Comparison of ENCODE assay signal across 24 mouse cellular contexts in the genomic region with DNA sequence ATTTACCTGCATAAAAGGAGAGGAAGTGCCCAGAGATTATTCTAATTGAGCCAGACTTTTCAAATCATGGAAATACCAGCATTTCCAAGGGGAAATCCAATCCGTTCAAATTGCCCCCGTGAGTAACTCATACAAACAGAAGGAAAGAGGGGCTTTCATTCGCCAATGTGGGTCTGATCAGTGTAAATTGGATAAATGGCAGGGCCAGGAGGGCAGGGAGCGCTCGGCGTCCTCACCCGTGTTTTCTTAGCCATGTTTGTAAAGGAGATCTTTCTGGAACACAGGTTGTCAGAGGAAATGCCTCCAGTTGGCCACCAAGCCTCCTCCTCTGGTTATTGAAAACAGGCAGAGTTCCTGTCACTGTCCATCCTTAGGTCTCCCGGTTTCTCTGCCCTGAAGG.
DNase-seq lines count a peak whose midpoint lies in the region; ATAC-seq lines count a peak whose summit lies in the region.
"Had no signal": no experiment of that assay in that cellular context is flagged by ENCODE, and none has a peak within 500 bp of the region (broad histone marks: within the 10 kb centered on the region; RNA-seq: fewer than 3 reads in every experiment).

No protein-coding gene starts in this region.

- H3K9me3 ChIP-seq in embryonic facial prominence, embryonic 12.5 days: no peaks in the 10 kb centered on the region
- no peaks in the 10 kb centered on the region for H3K9me3 ChIP-seq in limb, embryonic 11.5 days (ENCODE audit: control insufficient read depth, low read length)
- H3K9me3 ChIP-seq: embryonic facial prominence, embryonic 15.5 days; forebrain, embryonic 15.5 days; intestine, embryonic 15.5 days had no signal

- H3K4me2 ChIP-seq in embryonic facial prominence, embryonic 12.5 days (replicated peaks): no peak overlapping the region
- H3K4me2 ChIP-seq in limb, embryonic 11.5 days (ENCODE audit: low read depth, severe bottlenecking): no peak overlapping the region
- H3K4me2 ChIP-seq: embryonic facial prominence, embryonic 15.5 days; forebrain, embryonic 15.5 days; heart, embryonic 12.5 days; hindbrain, embryonic 12.5 days; intestine, embryonic 15.5 days had no signal

- H3K27me3 ChIP-seq in embryonic facial prominence, embryonic 12.5 days: no peaks in the 10 kb centered on the region
- no peaks in the 10 kb centered on the region for H3K27me3 ChIP-seq in limb, embryonic 11.5 days (ENCODE audit: control insufficient read depth, insufficient read depth, low read length)
- H3K27me3 ChIP-seq: embryonic facial prominence, embryonic 15.5 days; forebrain, embryonic 15.5 days; heart, embryonic 12.5 days; hindbrain, embryonic 12.5 days; intestine, embryonic 15.5 days had no signal

- DNase-seq in embryo, embryonic 10 days (ENCODE audit: low spot score): peak; percentile 53
- no peak for DNase-seq in embryo, embryonic 9.5 days (ENCODE audit: extremely low spot score)
- DNase-seq in embryo, embryonic 10.5 days (ENCODE audit: low spot score): peak; percentile 66
- peak; percentile 50 for DNase-seq in limb, embryonic 11.5 days (ENCODE audit: low spot score)
- DNase-seq in natural killer cell, adult 2 months (ENCODE audit: low spot score in 2 of 2): no peak
- DNase-seq in lung, postnatal 10 days: no peak
- DNase-seq: adrenal gland, postnatal 10 days; B cell, adult 2 months; cerebellum, adult 11 months; cerebellum, adult 8-10 months; cerebellum, postnatal 14 days; gastrocnemius, postnatal 14 days; heart, adult 2 months; kidney, adult 2 months had no signal

- 13% methylated on average over 8 of the region's 8 CpGs for WGBS in embryonic facial prominence, embryonic 12.5 days
- WGBS in limb, embryonic 11.5 days: 30% methylated on average over 8 of the region's 8 CpGs

- 0 out of 2 replicates have a peak overlapping the region, but pooled peaks have one; percentile 41 for H3K27ac ChIP-seq in embryonic facial prominence, embryonic 12.5 days
- H3K27ac ChIP-seq in limb, embryonic 11.5 days (replicated peaks; ENCODE audit: low read depth, low read length): no peak overlapping the region
- H3K27ac ChIP-seq: embryonic facial prominence, embryonic 15.5 days; forebrain, embryonic 15.5 days; heart, adult 2 months; hindbrain, embryonic 12.5 days; hindbrain, postnatal 0 days; intestine, embryonic 15.5 days had no signal

- no peak overlapping the region for H3K9ac ChIP-seq in embryonic facial prominence, embryonic 12.5 days
- no peak overlapping the region for H3K9ac ChIP-seq in limb, embryonic 11.5 days (ENCODE audit: low read length)
- H3K9ac ChIP-seq: embryonic facial prominence, embryonic 15.5 days; forebrain, embryonic 15.5 days; heart, embryonic 12.5 days; hindbrain, embryonic 12.5 days; intestine, embryonic 15.5 days had no signal

- H3K4me3 ChIP-seq in embryonic facial prominence, embryonic 12.5 days: no peak overlapping the region
- H3K4me3 ChIP-seq in limb, embryonic 11.5 days (ENCODE audit: low read depth, low read length): no peak overlapping the region
- H3K4me3 ChIP-seq: embryonic facial prominence, embryonic 15.5 days; erythroblast, embryonic 14.5 days; forebrain, embryonic 15.5 days; heart, adult 2 months; heart, embryonic 12.5 days; hindbrain, embryonic 12.5 days; intestine, embryonic 15.5 days had no signal

- H3K36me3 ChIP-seq in embryonic facial prominence, embryonic 12.5 days: no peaks in the 10 kb centered on the region
- no peaks in the 10 kb centered on the region for H3K36me3 ChIP-seq in limb, embryonic 11.5 days (ENCODE audit: control insufficient read depth, insufficient read depth, low read length)
- H3K36me3 ChIP-seq: embryonic facial prominence, embryonic 15.5 days; forebrain, embryonic 15.5 days; G1E; heart, embryonic 12.5 days; hindbrain, embryonic 12.5 days; intestine, embryonic 15.5 days had no signal

- H3K4me1 ChIP-seq in embryonic facial prominence, embryonic 12.5 days: peaks cover 27% of the 10 kb centered on the region
- peaks cover 5% of the 10 kb centered on the region; the same call in 1 of the 2 replicates for H3K4me1 ChIP-seq in limb, embryonic 11.5 days (ENCODE audit: control insufficient read depth, insufficient read depth, low read length)
- H3K4me1 ChIP-seq: forebrain, embryonic 15.5 days had no signal

- ATAC-seq in embryonic facial prominence, embryonic 12.5 days (ENCODE audit: insufficient number of reproducible peaks, insufficient read depth, low FRiP score, low TSS enrichment): no peak
- ATAC-seq in limb, embryonic 11.5 days (ENCODE audit: insufficient number of reproducible peaks, low FRiP score, low TSS enrichment, low read depth): no peak
- ATAC-seq: CD4-positive, CD25-positive, alpha-beta regulatory T cell, adult 4 months; forebrain, embryonic 15.5 days; hindbrain, postnatal 0 days; intestine, embryonic 15.5 days had no signal

Comparison
In these comparisons a context has a peak if more than half of its experiments do, and no peak if none do; other contexts are left out.
1. DNase-seq: peak in embryo, embryonic 10 days (single experiment), embryo, embryonic 10.5 days (single experiment) and limb, embryonic 11.5 days (single experiment); none in embryo, embryonic 9.5 days (single experiment), natural killer cell, adult 2 months (0 of 2) and lung, postnatal 10 days (single experiment).